In genomic region chr4:155739741-155740636, GRCm38 (mm10) we compare ENCODE assay signal across 9 mouse cellular contexts. TPM values are rescaled to one million over a fixed set of nuclear protein-coding genes. Genes with fewer than 3 reads are reported as not detected.
DNase-seq lines count a peak whose midpoint lies in the region; ATAC-seq and TF ChIP-seq lines count a peak whose summit lies in the region.
"Had no signal": no experiment of that assay in that cellular context is flagged by ENCODE, and none has a peak within 500 bp of the region (broad histone marks: within the 10 kb centered on the region; RNA-seq: fewer than 3 reads in every experiment).

No protein-coding gene starts in this region.

- H3K4me1 ChIP-seq in hindbrain, embryonic 16.5 days (ENCODE audit: control insufficient read depth, insufficient read depth, low read depth, low read length): peaks cover 11% of the 10 kb centered on the region
- peaks cover 7% of the 10 kb centered on the region; the same call in 1 of the 2 replicates for H3K4me1 ChIP-seq in hindbrain, embryonic 11.5 days (replicated peaks; ENCODE audit: control insufficient read depth, insufficient read depth, low read length)
- H3K4me1 ChIP-seq in midbrain, postnatal 0 days (ENCODE audit: insufficient read depth, low read length): 0 out of 2 replicates have a peak, but pooled peaks cover 7% of the 10 kb centered on the region
- H3K4me1 ChIP-seq in midbrain, embryonic 14.5 days (ENCODE audit: control insufficient read depth, insufficient read depth, low read length): peaks cover 12% of the 10 kb centered on the region

- no peak for TF ChIP-seq CTCF in midbrain, postnatal 0 days (IDR thresholded peaks at IDR 0.05)

- no peak overlapping the region for H3K4me2 ChIP-seq in hindbrain, embryonic 16.5 days (ENCODE audit: low read length)
- H3K4me2 ChIP-seq in hindbrain, embryonic 11.5 days (replicated peaks; ENCODE audit: low read depth, low read length): no peak overlapping the region
- H3K4me2 ChIP-seq in midbrain, postnatal 0 days (ENCODE audit: low read depth, low read length, poor library complexity, severe bottlenecking): no peak overlapping the region
- H3K4me2 ChIP-seq in midbrain, embryonic 14.5 days (ENCODE audit: low read length): no peak overlapping the region
- H3K4me2 ChIP-seq: limb, embryonic 12.5 days had no signal

- WGBS in hindbrain, embryonic 16.5 days: 75% methylated on average over 35 of the region's 37 CpGs
- WGBS in hindbrain, embryonic 11.5 days: 82% methylated on average over 36 of the region's 37 CpGs
- 79% methylated on average over 37 of the region's 37 CpGs for WGBS in midbrain, postnatal 0 days
- WGBS in midbrain, embryonic 14.5 days: 86% methylated on average over 37 of the region's 37 CpGs

- intact Hi-C loops in heart, postnatal 10 days (cut with DNase I): no loop called here

- H3K9me3 ChIP-seq in hindbrain, embryonic 16.5 days (ENCODE audit: control insufficient read depth, low read length): no peaks in the 10 kb centered on the region
- no peaks in the 10 kb centered on the region for H3K9me3 ChIP-seq in hindbrain, embryonic 11.5 days (ENCODE audit: control insufficient read depth, low read length)
- no peaks in the 10 kb centered on the region for H3K9me3 ChIP-seq in midbrain, postnatal 0 days (ENCODE audit: low read length)
- no peaks in the 10 kb centered on the region for H3K9me3 ChIP-seq in midbrain, embryonic 14.5 days (ENCODE audit: control insufficient read depth, low read length)
- H3K9me3 ChIP-seq: limb, embryonic 12.5 days had no signal

- H3K27ac ChIP-seq in hindbrain, embryonic 16.5 days (ENCODE audit: low read depth, low read length): peak overlapping the region; percentile 1; the same call in 1 of the 2 replicates
- H3K27ac ChIP-seq in hindbrain, embryonic 11.5 days (ENCODE audit: low read depth, low read length): no peak overlapping the region
- H3K27ac ChIP-seq in midbrain, postnatal 0 days (ENCODE audit: low read depth, low read length): no peak overlapping the region
- H3K27ac ChIP-seq in midbrain, embryonic 14.5 days (replicated peaks; ENCODE audit: low read depth, low read length): no peak overlapping the region
- H3K27ac ChIP-seq: limb, embryonic 12.5 days had no signal

- no peak overlapping the region for H3K4me3 ChIP-seq in hindbrain, embryonic 16.5 days (ENCODE audit: low read length)
- no peak overlapping the region for H3K4me3 ChIP-seq in hindbrain, embryonic 11.5 days (ENCODE audit: low read depth, low read length)
- H3K4me3 ChIP-seq in midbrain, postnatal 0 days (ENCODE audit: low read depth, low read length): no peak overlapping the region
- H3K4me3 ChIP-seq in midbrain, embryonic 14.5 days (replicated peaks; ENCODE audit: low read depth, low read length): no peak overlapping the region
- H3K4me3 ChIP-seq: limb, embryonic 12.5 days had no signal

- no peak for DNase-seq in hindbrain, embryonic 11.5 days (ENCODE audit: low spot score)
- peak; percentile 45 for DNase-seq in midbrain, postnatal 0 days (ENCODE audit: low spot score)
- DNase-seq in midbrain, embryonic 14.5 days: no peak
- peak; percentile 80 for DNase-seq in cerebellum, adult 18-20 months
- peak; percentile 61 to 66 for DNase-seq in heart, postnatal 10 days
- DNase-seq: kidney, postnatal 14 days had no signal

- H3K36me3 ChIP-seq in hindbrain, embryonic 16.5 days (ENCODE audit: control insufficient read depth, insufficient read depth, low read length): peaks cover 23% of the 10 kb centered on the region
- 0 out of 2 replicates have a peak, but pooled peaks cover 3% of the 10 kb centered on the region for H3K36me3 ChIP-seq in hindbrain, embryonic 11.5 days (ENCODE audit: control insufficient read depth, insufficient read depth, low read length)
- H3K36me3 ChIP-seq in midbrain, postnatal 0 days (ENCODE audit: insufficient read depth, low read length): peaks cover 55% of the 10 kb centered on the region
- H3K36me3 ChIP-seq in midbrain, embryonic 14.5 days (ENCODE audit: control insufficient read depth, insufficient read depth, low read length): peaks cover 80% of the 10 kb centered on the region

- peak overlapping the region; percentile 4; the same call in 1 of the 2 replicates for H3K9ac ChIP-seq in hindbrain, embryonic 16.5 days (ENCODE audit: low read depth, low read length)
- H3K9ac ChIP-seq in hindbrain, embryonic 11.5 days (ENCODE audit: low read depth, low read length): no peak overlapping the region
- H3K9ac ChIP-seq in midbrain, postnatal 0 days (replicated peaks; ENCODE audit: low read length, poor library complexity, severe bottlenecking): 0 out of 2 replicates have a peak overlapping the region, but pooled peaks have one; percentile 4
- no peak overlapping the region for H3K9ac ChIP-seq in midbrain, embryonic 14.5 days (replicated peaks; ENCODE audit: low read length)
- H3K9ac ChIP-seq: limb, embryonic 12.5 days had no signal

- no peaks in the 10 kb centered on the region for H3K27me3 ChIP-seq in hindbrain, embryonic 16.5 days (replicated peaks; ENCODE audit: control insufficient read depth, insufficient read depth, low read length)
- no peaks in the 10 kb centered on the region for H3K27me3 ChIP-seq in hindbrain, embryonic 11.5 days (ENCODE audit: control insufficient read depth, insufficient read depth, low read length)
- H3K27me3 ChIP-seq in midbrain, postnatal 0 days (ENCODE audit: insufficient read depth, low read length): no peaks in the 10 kb centered on the region
- no peaks in the 10 kb centered on the region for H3K27me3 ChIP-seq in midbrain, embryonic 14.5 days (ENCODE audit: control insufficient read depth, insufficient read depth, low read length)
- H3K27me3 ChIP-seq: limb, embryonic 12.5 days had no signal

- ATAC-seq in hindbrain, embryonic 16.5 days: peak; percentile 17; the same call in 1 of the 2 replicates
- ATAC-seq in hindbrain, embryonic 11.5 days (ENCODE audit: low FRiP score): no peak
- ATAC-seq in midbrain, postnatal 0 days (ENCODE audit: low FRiP score): no peak
- no peak for ATAC-seq in midbrain, embryonic 14.5 days (ENCODE audit: low FRiP score, low TSS enrichment)
- no peak for ATAC-seq in erythroid progenitor cell, adult 5-6 weeks (replicated peaks; ENCODE audit: low FRiP score, poor library complexity, severe bottlenecking)

RNA-seq across cellular contexts. Expression of gene Tmem240, which starts 5.4 kb away (rescaled TPM):
- polyA plus RNA-seq in hindbrain, embryonic 16.5 days (2015; fragmentation: Nextera tagmentation; extraction: Ambion mirVana): 17.4 and 22.2 TPM in 2 replicates
- 0.73 and 0.91 TPM in 2 replicates for polyA plus RNA-seq in hindbrain, embryonic 11.5 days (2014; fragmentation: Nextera tagmentation; extraction: Ambion mirVana)
- total RNA-seq in midbrain, postnatal 0 days (2014; rRNA removed): 51.0 and 78.0 TPM in 2 replicates
- 34.9 and 37.9 TPM in 2 replicates for polyA plus RNA-seq in midbrain, postnatal 0 days (2015; fragmentation: Nextera tagmentation; extraction: Ambion mirVana)
- 7.5 and 19.8 TPM in 2 replicates for polyA plus RNA-seq in midbrain, embryonic 14.5 days (2014; fragmentation: Nextera tagmentation; extraction: Ambion mirVana)
- total RNA-seq in heart, postnatal 10 days (2021): under 1 TPM; 0.47 to 0.69 TPM
- total RNA-seq in erythroid progenitor cell, adult 5-6 weeks (2015; ENCODE audit: low replicate concordance): not detected in 2 replicates
- not detected in 2 replicates for total RNA-seq in erythroid progenitor cell, adult 5-6 weeks (2017; ENCODE audit: low replicate concordance)

RNA-seq across cellular contexts. Expression of gene Atad3a, which starts 20.9 kb away (rescaled TPM):
- 93.9 and 100 TPM in 2 replicates for polyA plus RNA-seq in hindbrain, embryonic 16.5 days (2015; fragmentation: Nextera tagmentation; extraction: Ambion mirVana)
- polyA plus RNA-seq in hindbrain, embryonic 11.5 days (2014; fragmentation: Nextera tagmentation; extraction: Ambion mirVana): 70.9 and 79.9 TPM in 2 replicates
- 52.6 and 69.1 TPM in 2 replicates for total RNA-seq in midbrain, postnatal 0 days (2014; rRNA removed)
- polyA plus RNA-seq in midbrain, postnatal 0 days (2015; fragmentation: Nextera tagmentation; extraction: Ambion mirVana): 65.9 and 69.9 TPM in 2 replicates
- 77.4 and 79.8 TPM in 2 replicates for polyA plus RNA-seq in midbrain, embryonic 14.5 days (2014; fragmentation: Nextera tagmentation; extraction: Ambion mirVana)
- total RNA-seq in heart, postnatal 10 days (2021): 10 to 100 TPM; 67.1 to 73.1 TPM
- total RNA-seq in erythroid progenitor cell, adult 5-6 weeks (2015; ENCODE audit: low replicate concordance): 0.84 and 35.3 TPM in 2 replicates
- 3.3 and 5.1 TPM in 2 replicates for total RNA-seq in erythroid progenitor cell, adult 5-6 weeks (2017; ENCODE audit: low replicate concordance)

RNA-seq across cellular contexts. Expression of gene Vwa1, which starts 34.5 kb away (rescaled TPM):
- 38.0 and 39.0 TPM in 2 replicates for polyA plus RNA-seq in hindbrain, embryonic 16.5 days (2015; fragmentation: Nextera tagmentation; extraction: Ambion mirVana)
- 8.6 and 9.5 TPM in 2 replicates for polyA plus RNA-seq in hindbrain, embryonic 11.5 days (2014; fragmentation: Nextera tagmentation; extraction: Ambion mirVana)
- 42.1 and 42.5 TPM in 2 replicates for total RNA-seq in midbrain, postnatal 0 days (2014; rRNA removed)
- polyA plus RNA-seq in midbrain, postnatal 0 days (2015; fragmentation: Nextera tagmentation; extraction: Ambion mirVana): 25.5 and 28.7 TPM in 2 replicates
- polyA plus RNA-seq in midbrain, embryonic 14.5 days (2014; fragmentation: Nextera tagmentation; extraction: Ambion mirVana): 18.0 and 24.4 TPM in 2 replicates
- 10 to 100 TPM; 14.0 to 15.8 TPM for total RNA-seq in heart, postnatal 10 days (2021)
- not detected in 2 replicates for total RNA-seq in erythroid progenitor cell, adult 5-6 weeks (2015; ENCODE audit: low replicate concordance)
- 0.68 TPM in 1 of 2 replicates, not detected in the other for total RNA-seq in erythroid progenitor cell, adult 5-6 weeks (2017; ENCODE audit: low replicate concordance)

RNA-seq across cellular contexts. Expression of gene Ssu72, which starts 35.4 kb away (rescaled TPM):
- 166 and 178 TPM in 2 replicates for polyA plus RNA-seq in hindbrain, embryonic 16.5 days (2015; fragmentation: Nextera tagmentation; extraction: Ambion mirVana)
- 165 and 168 TPM in 2 replicates for polyA plus RNA-seq in hindbrain, embryonic 11.5 days (2014; fragmentation: Nextera tagmentation; extraction: Ambion mirVana)
- total RNA-seq in midbrain, postnatal 0 days (2014; rRNA removed): 84.1 and 90.7 TPM in 2 replicates
- 152 and 153 TPM in 2 replicates for polyA plus RNA-seq in midbrain, postnatal 0 days (2015; fragmentation: Nextera tagmentation; extraction: Ambion mirVana)
- 162 and 177 TPM in 2 replicates for polyA plus RNA-seq in midbrain, embryonic 14.5 days (2014; fragmentation: Nextera tagmentation; extraction: Ambion mirVana)
- total RNA-seq in heart, postnatal 10 days (2021): 10 to 100 TPM; 58.3 to 59.2 TPM
- 44.9 and 65.6 TPM in 2 replicates for total RNA-seq in erythroid progenitor cell, adult 5-6 weeks (2015; ENCODE audit: low replicate concordance)
- total RNA-seq in erythroid progenitor cell, adult 5-6 weeks (2017; ENCODE audit: low replicate concordance): 37.0 and 57.2 TPM in 2 replicates

RNA-seq across cellular contexts. Expression of gene Tmem88b, which starts 45.7 kb away (rescaled TPM):
- polyA plus RNA-seq in hindbrain, embryonic 16.5 days (2015; fragmentation: Nextera tagmentation; extraction: Ambion mirVana): 0.89 and 1.3 TPM in 2 replicates
- polyA plus RNA-seq in hindbrain, embryonic 11.5 days (2014; fragmentation: Nextera tagmentation; extraction: Ambion mirVana): 0.25 and 0.52 TPM in 2 replicates
- total RNA-seq in midbrain, postnatal 0 days (2014; rRNA removed): 0.66 and 1.6 TPM in 2 replicates
- 0.56 and 0.65 TPM in 2 replicates for polyA plus RNA-seq in midbrain, postnatal 0 days (2015; fragmentation: Nextera tagmentation; extraction: Ambion mirVana)
- 0.43 and 0.51 TPM in 2 replicates for polyA plus RNA-seq in midbrain, embryonic 14.5 days (2014; fragmentation: Nextera tagmentation; extraction: Ambion mirVana)
- 1 to 10 TPM; 2.0 to 2.3 TPM for total RNA-seq in heart, postnatal 10 days (2021)
- total RNA-seq in erythroid progenitor cell, adult 5-6 weeks (2015; ENCODE audit: low replicate concordance): 0.42 and 1.1 TPM in 2 replicates
- total RNA-seq in erythroid progenitor cell, adult 5-6 weeks (2017; ENCODE audit: low replicate concordance): 0.83 and 1.3 TPM in 2 replicates

Comparison
In these comparisons a context has a peak if more than half of its experiments do, and no peak if none do; other contexts are left out.
1. H3K9ac ChIP-seq: peak in hindbrain, embryonic 16.5 days (single experiment) and midbrain, postnatal 0 days (single experiment); none in hindbrain, embryonic 11.5 days (single experiment) and midbrain, embryonic 14.5 days (single experiment).
2. DNase-seq: peak in midbrain, postnatal 0 days (single experiment), cerebellum, adult 18-20 months (2 of 2) and heart, postnatal 10 days (2 of 2); none in hindbrain, embryonic 11.5 days (single experiment) and midbrain, embryonic 14.5 days (single experiment).